Mouse (Mus musculus): ENCODE data around the gene Mybpc3. TPM values are rescaled to one million over a fixed set of nuclear protein-coding genes. Genes with fewer than 3 reads are reported as not detected.

The Mybpc3 gene
- total RNA-seq, 2 experiments from 2014 or later: 0.06 TPM; not detected in 1

DNA sequence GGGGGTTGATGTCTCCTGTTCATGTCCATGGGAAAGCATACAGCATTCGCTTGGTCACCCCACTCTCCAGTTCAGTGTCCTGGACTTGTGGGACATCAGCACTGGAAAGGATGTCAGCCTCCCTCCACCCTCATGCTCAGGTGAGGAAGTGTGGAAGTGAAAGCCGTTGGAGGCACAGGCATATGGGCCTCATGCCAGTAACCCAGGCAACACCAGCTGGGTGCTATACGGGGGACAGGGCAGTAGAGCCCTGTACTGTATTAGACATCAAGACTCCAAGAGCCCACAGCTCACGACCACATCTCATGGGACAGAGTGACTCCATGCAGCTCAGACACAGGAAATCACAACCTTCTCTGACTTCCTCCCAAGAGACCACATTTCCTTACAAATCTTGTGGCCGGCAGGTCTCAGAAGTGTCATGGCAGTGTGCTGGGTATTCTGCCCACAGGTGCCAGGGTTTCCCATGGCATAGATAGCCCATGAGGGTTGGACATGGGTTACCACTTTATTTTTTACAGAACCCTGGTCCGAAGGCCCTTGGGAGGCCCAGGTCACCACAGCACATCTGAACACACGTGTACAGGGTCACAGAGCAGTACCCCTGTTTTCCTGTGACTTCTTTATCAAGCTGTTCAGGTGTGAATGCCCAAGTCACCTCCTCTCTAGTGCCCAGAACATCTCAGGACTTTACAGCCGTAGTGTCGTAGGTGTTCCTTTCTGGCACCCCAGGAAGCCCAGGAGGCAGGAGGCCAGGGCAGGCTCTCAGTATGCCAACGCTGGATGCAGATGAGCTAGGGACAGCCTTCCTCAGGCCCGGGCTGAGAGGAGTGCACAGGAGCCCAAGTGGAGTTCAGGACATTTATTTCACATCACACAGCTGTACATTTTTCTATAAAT, 18.8 kb downstream of the Mybpc3 start:
- intact Hi-C loops (cut with DNase I): no loop called here
- H3K27ac ChIP-seq: no peak overlapping the region
- no peak for TF ChIP-seq CTCF (IDR thresholded peaks at IDR 0.05)

DNA sequence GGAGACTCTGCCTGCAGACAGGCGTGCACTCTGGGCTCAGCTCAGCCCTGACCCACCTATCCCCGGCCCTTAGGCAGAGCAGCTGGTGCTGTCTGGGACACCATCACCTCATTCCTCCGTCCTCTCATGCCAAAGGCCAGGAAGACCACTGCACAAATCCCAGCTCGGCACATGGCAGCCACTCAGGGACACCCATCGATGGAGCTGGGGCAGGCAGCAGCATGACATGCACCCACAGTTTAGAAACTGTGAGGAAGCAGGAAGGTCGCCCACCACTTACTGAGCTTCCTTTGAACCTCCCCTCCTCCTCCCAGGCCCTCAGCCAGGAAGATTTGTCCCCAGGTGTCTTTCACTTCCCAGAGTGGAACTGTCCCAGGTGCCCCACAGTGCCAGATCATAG, 19.5 kb downstream of the Mybpc3 start:
- intact Hi-C loops (cut with DNase I): no loop called here
- no peak for TF ChIP-seq CTCF (IDR thresholded peaks at IDR 0.05)
- no peak for DNase-seq
- Histone ChIP-seq H3K27ac (no peak overlapping the region), H3K4me3 (no peak overlapping the region)

More for the DNA sequence above, 18.8 kb downstream of the Mybpc3 start:
- DNase-seq: no peak
- no peak overlapping the region for H3K4me3 ChIP-seq

DNA sequence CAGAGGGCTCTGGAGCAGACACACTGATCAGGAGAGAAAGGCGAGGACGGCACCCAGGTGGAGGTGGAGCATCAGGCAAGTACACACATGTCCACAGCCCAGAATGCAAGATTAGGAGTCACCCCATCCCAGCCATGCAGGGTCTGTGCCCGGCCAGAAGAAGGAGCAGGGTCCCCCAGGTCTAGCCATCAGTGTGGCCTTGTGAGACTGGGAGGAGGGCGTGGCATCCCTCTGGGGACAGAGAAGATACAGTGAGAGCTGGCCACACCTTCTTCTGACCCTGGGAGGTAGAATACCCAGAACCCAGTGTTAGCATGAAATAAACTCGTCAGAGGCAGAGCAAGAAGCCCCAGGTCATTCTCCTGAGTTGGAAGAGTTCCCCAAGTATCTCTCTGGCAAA, 21.4 kb downstream of the Mybpc3 start:
- no peak for TF ChIP-seq CTCF (IDR thresholded peaks at IDR 0.05)
- Histone ChIP-seq H3K27ac (no peak overlapping the region), H3K4me3 (no peak overlapping the region)
- intact Hi-C loops (cut with DNase I): no loop called here
- DNase-seq: no peak

DNA sequence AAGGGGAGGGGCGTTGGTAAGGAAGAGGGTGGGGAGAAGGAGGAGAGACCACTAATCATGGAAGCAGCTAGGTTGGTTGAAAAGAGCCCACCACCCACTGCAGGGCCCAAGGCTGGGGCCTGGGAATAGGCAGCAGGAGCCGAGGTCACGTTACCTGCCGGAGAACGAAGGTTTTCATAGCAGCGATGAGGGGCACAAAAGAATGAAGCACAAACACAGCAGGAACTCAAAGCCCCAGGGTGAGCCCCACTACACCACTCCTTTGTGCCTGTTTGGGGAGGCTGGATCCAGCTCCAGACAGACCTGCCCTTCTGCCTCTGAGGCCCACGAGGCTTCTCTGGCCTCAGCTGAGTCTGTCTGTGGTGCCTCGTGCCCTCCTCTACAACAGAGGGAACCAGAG, 21.8 kb downstream of the Mybpc3 start:
- DNase-seq: no peak
- H3K27ac ChIP-seq: no peak overlapping the region
- intact Hi-C loops (cut with DNase I): no loop called here
- H3K4me3 ChIP-seq: no peak overlapping the region
- TF ChIP-seq CTCF (IDR thresholded peaks at IDR 0.05): no peak

DNA sequence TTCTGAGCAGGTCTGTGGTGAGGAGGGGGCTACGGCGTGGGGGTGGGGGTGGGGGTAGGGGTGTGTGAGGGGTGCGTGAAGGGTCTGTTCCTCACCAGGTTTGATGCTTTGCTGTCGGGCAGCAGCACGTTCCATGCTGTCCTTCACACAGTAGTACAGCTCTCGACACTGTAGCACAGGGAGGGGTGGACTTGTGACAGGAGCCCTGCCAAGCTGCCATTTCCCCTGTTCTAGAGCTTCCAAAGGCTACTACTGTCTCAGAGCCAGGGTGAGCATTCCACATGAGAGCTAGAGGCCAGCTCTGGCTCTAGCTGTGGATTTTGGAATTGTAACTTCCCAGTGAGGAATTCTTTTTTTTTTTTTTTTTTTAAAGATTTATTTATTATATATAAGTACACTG, 25.0 kb downstream of the Mybpc3 start:
- no peak for DNase-seq
- Histone ChIP-seq H3K27ac (no peak overlapping the region), H3K4me3 (no peak overlapping the region)
- TF ChIP-seq CTCF (IDR thresholded peaks at IDR 0.05): no peak
- intact Hi-C loops (cut with DNase I): no loop called here

DNA sequence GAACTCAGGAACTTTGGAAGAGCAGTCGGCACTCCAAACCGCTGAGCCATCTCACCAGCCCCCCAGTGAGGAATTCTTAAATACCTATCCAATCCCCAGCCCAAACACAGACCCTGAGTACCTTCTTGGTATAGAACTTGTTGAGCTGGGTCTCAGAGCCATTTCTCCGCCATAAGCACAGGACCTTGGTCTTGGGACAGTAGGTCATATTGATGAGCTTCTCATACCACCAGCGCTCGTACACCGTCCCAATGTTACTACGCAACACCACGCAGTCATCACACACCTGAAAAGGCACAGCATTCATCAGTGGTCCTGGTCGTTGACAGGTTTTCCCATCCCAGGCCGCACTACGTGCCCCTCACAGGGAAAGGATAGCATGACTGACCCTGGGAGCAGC, 25.5 kb downstream of the Mybpc3 start:
- intact Hi-C loops (cut with DNase I): no loop called here
- DNase-seq: no peak
- Histone ChIP-seq H3K27ac (no peak overlapping the region), H3K4me3 (no peak overlapping the region)
- no peak for TF ChIP-seq CTCF (IDR thresholded peaks at IDR 0.05)

DNA sequence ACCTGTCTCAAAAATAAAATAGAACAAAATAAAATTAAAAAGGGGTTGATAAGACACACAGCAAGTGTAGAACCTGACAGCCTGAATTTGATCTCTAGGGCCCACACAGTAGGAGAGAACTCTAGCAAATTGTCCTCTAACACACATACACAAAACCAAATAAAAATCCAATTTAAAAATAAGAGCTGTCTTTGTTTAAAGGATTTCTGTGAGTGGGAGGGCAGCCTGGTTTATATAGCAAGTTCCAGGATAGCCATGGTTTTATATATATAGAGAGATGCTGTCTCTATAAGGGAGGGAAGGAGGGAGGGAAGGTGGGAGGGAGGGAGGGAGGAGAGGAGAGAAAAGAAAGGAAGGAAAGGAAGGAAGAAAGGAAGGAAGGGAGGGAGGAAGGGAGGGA, 30.2 kb downstream of the Mybpc3 start:
- no peak for TF ChIP-seq CTCF (IDR thresholded peaks at IDR 0.05)
- no peak overlapping the region for H3K27ac ChIP-seq
- no peak overlapping the region for H3K4me3 ChIP-seq
- DNase-seq: no peak
- intact Hi-C loops (cut with DNase I): no loop called here

DNA sequence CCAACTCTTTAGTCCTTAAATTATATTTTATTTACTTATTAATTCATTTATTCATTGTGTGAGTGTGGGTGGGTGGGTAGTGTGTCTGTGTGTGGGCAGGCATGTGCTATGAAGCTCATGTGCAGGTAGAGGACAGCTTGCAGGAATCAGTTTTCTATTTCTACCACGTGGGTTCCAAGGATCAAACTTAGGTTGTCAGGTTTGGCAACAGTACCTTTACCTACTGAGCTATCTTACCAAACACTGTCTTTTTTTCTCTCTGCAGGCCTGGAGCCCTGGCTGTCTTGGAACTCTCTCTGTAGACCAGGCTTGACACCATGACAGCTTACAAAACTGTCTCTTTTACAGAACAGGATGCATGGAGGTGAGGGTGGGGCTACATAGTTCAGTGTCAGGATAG, 33.4 kb downstream of the Mybpc3 start:
- no peak for TF ChIP-seq CTCF (IDR thresholded peaks at IDR 0.05)
- Histone ChIP-seq H3K4me3 (no peak overlapping the region), H3K27ac (no peak overlapping the region)
- no peak for DNase-seq
- intact Hi-C loops (cut with DNase I): no loop called here

DNA sequence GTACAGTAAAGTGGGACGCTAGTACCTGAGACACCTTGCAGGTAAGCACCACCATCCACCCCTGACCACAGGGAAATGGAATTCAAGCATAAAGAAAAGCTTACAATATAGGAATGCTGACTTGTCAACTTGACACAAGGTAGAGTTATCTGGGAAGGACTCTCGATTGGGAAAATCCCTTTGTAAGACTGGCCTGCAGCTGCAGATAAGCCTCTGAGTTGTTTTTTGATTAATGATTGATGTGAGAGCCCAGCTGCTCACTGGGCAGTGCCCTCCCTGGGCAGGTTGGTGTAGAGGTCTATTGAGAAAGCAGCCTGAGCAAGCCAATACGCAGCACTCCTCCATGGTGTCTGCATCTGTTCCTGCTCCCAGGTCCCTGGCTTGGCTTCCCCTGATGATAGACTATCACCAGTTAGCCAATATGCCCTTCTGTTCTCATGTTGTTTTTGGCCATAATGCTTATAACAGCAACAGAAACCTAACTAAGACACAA, 35.0 kb downstream of the Mybpc3 start:
- no peak overlapping the region for H3K4me3 ChIP-seq
- intact Hi-C loops (cut with DNase I): no loop called here
- H3K27ac ChIP-seq: no peak overlapping the region
- TF ChIP-seq CTCF (IDR thresholded peaks at IDR 0.05): no peak
- DNase-seq: no peak

DNA sequence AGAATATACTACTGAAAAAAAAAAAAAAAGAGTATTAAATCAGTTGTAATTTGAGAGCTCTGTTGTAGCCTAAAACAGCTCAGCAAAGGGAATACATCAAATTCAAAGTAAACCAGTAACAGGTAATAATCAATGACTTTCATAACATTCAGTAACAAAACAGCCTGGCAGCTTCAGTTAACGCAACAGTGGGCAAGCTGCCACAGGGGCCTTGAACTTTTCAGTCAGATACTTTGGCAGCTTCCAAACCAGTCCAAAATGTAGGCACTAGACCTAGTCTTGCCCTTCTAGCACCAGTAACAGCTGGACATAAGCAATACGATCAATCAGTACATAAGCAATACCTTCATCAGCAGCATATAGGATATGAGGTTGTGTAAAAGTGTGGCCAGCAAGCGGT, 36.1 kb downstream of the Mybpc3 start:
- DNase-seq: no peak
- H3K27ac ChIP-seq: no peak overlapping the region
- no peak overlapping the region for H3K4me3 ChIP-seq
- intact Hi-C loops (cut with DNase I): no loop called here
- no peak for TF ChIP-seq CTCF (IDR thresholded peaks at IDR 0.05)

DNA sequence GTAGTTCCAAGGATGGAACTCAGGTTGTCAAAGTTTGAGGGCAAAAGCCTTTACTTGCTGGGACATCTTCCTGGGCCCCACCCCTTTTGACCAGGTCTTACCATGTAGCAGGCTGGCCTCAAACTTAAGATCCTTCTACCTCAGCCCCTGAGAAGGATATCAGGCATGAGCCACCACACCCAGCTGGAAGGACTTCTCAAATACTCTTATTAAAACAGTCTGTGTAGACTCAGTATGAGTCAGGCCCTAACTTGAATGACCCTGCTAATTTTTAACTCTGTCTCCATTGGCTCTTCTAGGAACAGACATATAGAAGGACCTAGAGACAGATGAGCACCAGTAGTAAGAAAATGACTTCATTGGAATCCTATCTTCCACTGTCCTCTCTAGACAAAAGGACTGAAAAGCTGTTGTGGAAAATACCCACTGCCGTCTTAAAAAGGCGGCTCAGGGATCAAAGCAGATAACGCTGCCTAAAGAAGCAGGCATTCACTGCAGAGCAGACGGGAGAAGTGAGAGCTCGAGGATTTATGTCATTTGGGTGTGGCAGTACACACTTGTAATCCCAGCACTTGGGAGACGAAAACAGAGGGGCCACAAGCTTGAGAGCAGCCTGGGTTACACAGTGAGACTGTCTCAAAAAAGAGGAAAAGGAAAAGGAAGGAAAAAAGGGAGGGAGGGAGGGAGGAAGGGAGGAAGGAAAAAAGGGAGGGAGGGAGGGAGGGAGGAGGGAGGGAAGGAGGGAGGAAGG, 39.2 kb downstream of the Mybpc3 start:
- DNase-seq: no peak
- Histone ChIP-seq H3K27ac (no peak overlapping the region), H3K4me3 (no peak overlapping the region)
- intact Hi-C loops (cut with DNase I): no loop called here
- TF ChIP-seq CTCF (IDR thresholded peaks at IDR 0.05): no peak

DNA sequence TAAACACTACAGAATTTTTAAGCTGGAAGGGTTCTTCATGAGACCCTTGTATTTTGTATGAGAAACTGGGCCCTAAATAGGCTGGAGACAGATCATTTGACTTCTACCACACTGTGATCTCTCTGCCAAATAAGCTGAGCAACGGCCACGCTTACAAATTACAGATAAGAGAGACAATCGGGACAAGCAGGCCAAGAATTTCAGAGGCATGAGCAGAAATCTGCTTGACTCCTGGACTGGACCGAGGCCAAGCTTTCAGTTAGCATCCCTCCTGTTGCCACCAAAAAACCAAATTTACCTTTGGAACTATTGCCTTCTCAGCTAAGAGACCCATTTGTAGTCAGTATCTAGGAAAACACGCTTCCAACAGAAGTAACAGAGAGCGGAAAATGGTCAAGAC, 42.6 kb downstream of the Mybpc3 start:
- no peak overlapping the region for H3K27ac ChIP-seq
- H3K4me3 ChIP-seq: no peak overlapping the region
- TF ChIP-seq CTCF (IDR thresholded peaks at IDR 0.05): no peak
- DNase-seq: no peak
- intact Hi-C loops (cut with DNase I): no loop called here

DNA sequence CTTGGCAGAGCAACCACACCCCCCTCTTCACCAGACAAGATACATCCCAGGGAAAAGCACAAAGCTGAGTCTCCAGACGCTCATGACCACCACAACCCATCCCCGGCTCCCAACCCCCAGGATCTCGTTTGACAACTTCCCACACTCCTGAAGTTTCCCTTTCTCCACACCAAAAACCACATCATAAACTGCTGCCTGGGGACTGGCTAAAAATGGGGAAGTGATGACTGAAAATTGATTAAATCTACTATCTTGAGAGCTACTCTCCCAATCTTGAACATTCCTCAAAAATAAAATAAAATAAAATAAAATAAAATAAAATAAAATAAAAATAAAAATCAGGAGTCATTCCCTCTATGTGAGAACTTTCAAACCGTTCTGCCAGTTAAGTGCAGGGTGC, 45.0 kb downstream of the Mybpc3 start:
- Histone ChIP-seq H3K4me3 (no peak overlapping the region), H3K27ac (no peak overlapping the region)
- intact Hi-C loops (cut with DNase I): no loop called here
- no peak for TF ChIP-seq CTCF (IDR thresholded peaks at IDR 0.05)
- no peak for DNase-seq

Data from gastrocnemius, adult 2 months (tissue).